Mouse (Mus musculus): ENCODE data around the gene Ssna1.

The Ssna1 gene

GRCm38 (mm10) chr2:25293706-25294105, 21.5 kb upstream of the Ssna1 start:
- Histone ChIP-seq H3K27me3 (ENCODE audit: control insufficient read depth, insufficient read depth, low read length, poor library complexity, severe bottlenecking) (no peaks in the 10 kb centered on the region), H3K36me3 (ENCODE audit: control insufficient read depth, insufficient read depth, low read length, poor library complexity, severe bottlenecking) (no peaks in the 10 kb centered on the region)
- no peak for DNase-seq (ENCODE audit: low read depth, low spot score)

DNA sequence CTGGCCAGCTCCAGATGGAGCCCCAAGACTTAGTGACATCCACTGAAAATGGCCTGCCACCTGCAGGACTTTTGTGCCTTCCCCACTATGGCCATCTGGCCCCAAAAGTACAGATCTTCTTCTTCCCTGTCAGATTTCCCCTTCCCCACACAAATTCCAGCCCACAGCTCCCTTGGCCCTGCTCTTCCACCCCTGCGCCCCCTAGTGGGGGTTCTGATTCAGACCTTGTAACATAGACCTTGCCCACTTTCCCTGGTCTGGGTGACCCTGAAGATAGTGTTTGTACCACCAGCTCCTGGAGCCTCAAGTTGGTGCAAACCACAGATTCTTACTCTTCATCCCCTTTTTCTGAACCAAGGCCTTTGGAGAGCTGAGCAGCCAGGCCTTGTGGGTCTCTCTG, 20.6 kb upstream of the Ssna1 start:
- peak; percentile 77 for DNase-seq (ENCODE audit: low read depth, low spot score)
- no peaks in the 10 kb centered on the region for H3K36me3 ChIP-seq (ENCODE audit: control insufficient read depth, insufficient read depth, low read length, poor library complexity, severe bottlenecking)
- no peaks in the 10 kb centered on the region for H3K27me3 ChIP-seq (ENCODE audit: control insufficient read depth, insufficient read depth, low read length, poor library complexity, severe bottlenecking)

- Histone ChIP-seq H3K27me3 (ENCODE audit: control insufficient read depth, insufficient read depth, low read length, poor library complexity, severe bottlenecking) (no peaks in the 10 kb centered on the region), H3K36me3 (ENCODE audit: control insufficient read depth, insufficient read depth, low read length, poor library complexity, severe bottlenecking) (no peaks in the 10 kb centered on the region)
- peak; percentile 21 for DNase-seq (ENCODE audit: low read depth, low spot score)
These were observed 19.9 kb upstream of the Ssna1 start for GRCm38 (mm10) chr2:25292054-25292544.

DNA sequence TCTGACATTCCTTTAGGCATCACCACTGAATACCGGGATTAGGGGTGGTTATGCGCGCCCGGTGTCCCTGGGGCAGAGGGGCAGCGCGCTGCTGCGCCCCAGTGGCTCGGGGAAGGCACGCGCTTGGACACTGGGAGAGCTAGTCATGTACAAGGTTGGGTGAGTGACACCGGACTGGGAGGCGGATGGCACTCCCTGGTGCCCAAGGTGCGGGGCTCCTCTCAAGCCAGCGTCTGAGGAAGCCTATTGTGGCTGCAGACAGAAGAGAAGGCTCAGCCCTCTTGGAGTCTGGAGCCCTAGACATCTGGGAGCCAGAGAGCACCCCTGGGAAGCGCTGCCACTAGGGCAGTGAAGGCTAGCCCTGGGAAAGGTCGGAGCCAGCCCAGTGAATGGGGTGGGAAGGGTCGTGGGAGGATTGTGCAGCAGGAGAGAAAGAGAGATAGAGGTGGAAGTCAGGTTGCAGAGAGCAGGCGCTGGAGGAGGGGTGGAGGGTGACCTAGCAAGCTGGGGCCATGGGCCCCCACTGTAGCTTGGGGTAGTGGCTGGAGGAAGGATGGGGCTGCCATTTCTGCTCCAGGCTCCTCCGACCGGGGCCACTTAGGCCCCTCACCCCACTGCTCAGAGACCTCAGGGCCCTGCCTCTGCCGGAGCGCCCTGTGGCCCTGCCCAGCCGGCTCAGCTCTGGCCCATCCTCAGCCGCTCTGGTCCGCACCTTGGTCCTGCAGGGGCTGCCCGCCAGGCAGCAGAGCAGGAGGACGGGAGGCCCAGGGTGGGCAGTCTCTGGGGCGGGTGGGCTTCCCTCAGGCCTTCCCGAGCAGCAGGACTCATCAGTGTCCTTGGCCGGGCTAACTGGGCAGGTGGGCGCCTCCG, 19.2 kb upstream of the Ssna1 start:
- no peak for DNase-seq (ENCODE audit: low read depth, low spot score)
- no peaks in the 10 kb centered on the region for H3K27me3 ChIP-seq (ENCODE audit: control insufficient read depth, insufficient read depth, low read length, poor library complexity, severe bottlenecking)
- no peaks in the 10 kb centered on the region for H3K36me3 ChIP-seq (ENCODE audit: control insufficient read depth, insufficient read depth, low read length, poor library complexity, severe bottlenecking)

DNA sequence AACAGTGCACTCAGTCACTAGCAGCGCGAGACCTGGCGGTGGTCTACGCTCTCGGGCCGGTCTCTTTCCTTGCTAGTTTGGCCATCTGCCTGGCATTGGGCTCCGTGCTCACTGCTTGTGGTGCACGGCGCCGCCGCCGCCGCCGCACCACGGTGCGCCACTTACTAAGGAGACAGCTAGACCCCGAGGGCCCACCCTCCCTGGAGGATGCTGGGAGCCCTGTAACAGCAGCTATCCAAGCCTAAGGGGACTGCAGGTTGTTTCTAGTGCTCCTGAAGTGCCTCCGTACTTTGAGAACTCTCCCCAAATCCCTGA, 18.5 kb upstream of the Ssna1 start:
- no peaks in the 10 kb centered on the region for H3K27me3 ChIP-seq (ENCODE audit: control insufficient read depth, insufficient read depth, low read length, poor library complexity, severe bottlenecking)
- DNase-seq (ENCODE audit: low read depth, low spot score): no peak
- no peaks in the 10 kb centered on the region; the same call in 1 of the 2 replicates for H3K36me3 ChIP-seq (ENCODE audit: control insufficient read depth, insufficient read depth, low read length, poor library complexity, severe bottlenecking)

- no peak for DNase-seq (ENCODE audit: low read depth, low spot score)
- peaks cover 2% of the 10 kb centered on the region; the same call in 1 of the 2 replicates for H3K36me3 ChIP-seq (ENCODE audit: control insufficient read depth, insufficient read depth, low read length, poor library complexity, severe bottlenecking)
- H3K27me3 ChIP-seq (ENCODE audit: control insufficient read depth, insufficient read depth, low read length, poor library complexity, severe bottlenecking): no peaks in the 10 kb centered on the region
These were observed 18.0 kb upstream of the Ssna1 start for GRCm38 (mm10) chr2:25290101-25290815.

DNA sequence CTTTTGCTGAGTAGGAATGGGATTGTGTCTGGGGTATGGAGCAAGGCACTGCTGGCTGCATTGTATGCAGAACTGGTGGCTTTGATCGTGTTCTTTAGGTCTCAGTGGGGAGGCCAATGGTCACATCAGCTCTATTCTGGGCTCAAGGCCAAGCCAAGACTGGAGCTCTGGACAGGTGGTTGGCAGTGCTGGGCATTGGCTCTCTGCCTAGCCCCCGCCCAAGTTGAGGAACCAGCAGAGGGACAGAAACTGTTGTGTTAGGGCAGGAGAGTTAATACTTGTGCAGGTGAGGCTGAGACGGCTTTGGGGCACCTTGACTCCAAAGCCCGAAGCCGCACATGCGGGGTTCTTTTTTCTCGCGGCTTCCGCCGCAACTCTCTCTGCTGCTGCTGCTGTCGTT, 17.4 kb upstream of the Ssna1 start, which contains the start of gene Lrrc26:
Gene Lrrc26 (plus strand): TSS at position 265 of the 400 bp plus-strand sequence.
- peaks cover 4% of the 10 kb centered on the region for H3K36me3 ChIP-seq (ENCODE audit: control insufficient read depth, insufficient read depth, low read length, poor library complexity, severe bottlenecking)
- no peaks in the 10 kb centered on the region for H3K27me3 ChIP-seq (ENCODE audit: control insufficient read depth, insufficient read depth, low read length, poor library complexity, severe bottlenecking)
- no peak for DNase-seq (ENCODE audit: low read depth, low spot score)

GRCm38 (mm10) chr2:25288734-25289345, 16.6 kb upstream of the Ssna1 start:
- H3K27me3 ChIP-seq (ENCODE audit: control insufficient read depth, insufficient read depth, low read length, poor library complexity, severe bottlenecking): no peaks in the 10 kb centered on the region
- peaks cover 4% of the 10 kb centered on the region for H3K36me3 ChIP-seq (ENCODE audit: control insufficient read depth, insufficient read depth, low read length, poor library complexity, severe bottlenecking)
- DNase-seq (ENCODE audit: low read depth, low spot score): no peak

DNA sequence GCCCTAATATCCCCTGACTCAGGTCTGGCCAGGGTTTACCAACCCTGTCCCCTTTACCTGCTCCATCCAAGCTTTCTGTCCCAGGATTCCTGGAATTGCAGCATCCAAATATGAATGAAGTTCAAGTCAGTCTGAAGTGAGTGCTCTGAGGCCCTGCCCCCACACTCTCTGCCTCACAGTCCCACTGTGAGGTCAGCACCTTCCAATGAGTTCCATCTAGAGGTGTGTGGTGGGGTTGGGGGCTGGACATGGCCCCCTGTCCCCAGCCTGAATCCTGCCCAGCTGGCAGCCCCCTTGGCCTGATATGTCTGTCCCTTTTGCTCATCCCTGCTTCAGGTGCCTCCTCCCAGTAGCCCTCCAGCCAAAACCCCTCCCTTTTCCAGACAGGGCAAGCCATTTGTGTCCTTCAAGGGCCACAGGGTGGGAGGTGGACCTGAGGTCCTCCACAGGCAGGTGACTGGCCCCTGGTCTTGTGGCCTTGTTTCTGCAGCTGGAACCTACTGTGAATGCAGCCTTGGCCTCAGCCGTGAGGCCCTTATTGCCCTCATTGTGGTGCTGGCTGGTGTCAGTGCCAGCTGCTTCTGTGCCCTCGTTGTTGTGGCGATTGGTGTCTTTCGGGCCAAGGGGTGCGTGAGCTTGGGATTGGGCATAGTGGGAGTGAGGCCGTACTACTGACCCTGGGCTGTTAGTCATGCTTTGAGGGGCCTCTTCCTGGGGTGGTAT, 15.8 kb upstream of the Ssna1 start, which contains the start of gene Tmem210:
Gene Tmem210 (plus strand): TSS at position 219 of the 723 bp plus-strand sequence.
- H3K36me3 ChIP-seq (ENCODE audit: control insufficient read depth, insufficient read depth, low read length, poor library complexity, severe bottlenecking): peaks cover 4% of the 10 kb centered on the region
- no peaks in the 10 kb centered on the region for H3K27me3 ChIP-seq (ENCODE audit: control insufficient read depth, insufficient read depth, low read length, poor library complexity, severe bottlenecking)
- no peak for DNase-seq (ENCODE audit: low read depth, low spot score)

- no peak for DNase-seq (ENCODE audit: low read depth, low spot score)
- Histone ChIP-seq H3K36me3 (ENCODE audit: control insufficient read depth, insufficient read depth, low read length, poor library complexity, severe bottlenecking) (peaks cover 7% of the 10 kb centered on the region), H3K27me3 (ENCODE audit: control insufficient read depth, insufficient read depth, low read length, poor library complexity, severe bottlenecking) (no peaks in the 10 kb centered on the region)
These were observed 14.8 kb upstream of the Ssna1 start for GRCm38 (mm10) chr2:25286837-25287636.

- Histone ChIP-seq H3K27me3 (ENCODE audit: control insufficient read depth, insufficient read depth, low read length, poor library complexity, severe bottlenecking) (no peaks in the 10 kb centered on the region), H3K36me3 (ENCODE audit: control insufficient read depth, insufficient read depth, low read length, poor library complexity, severe bottlenecking) (peaks cover 11% of the 10 kb centered on the region)
- DNase-seq (ENCODE audit: low read depth, low spot score): no peak
These were observed 14.1 kb upstream of the Ssna1 start for GRCm38 (mm10) chr2:25286314-25286713.

DNA sequence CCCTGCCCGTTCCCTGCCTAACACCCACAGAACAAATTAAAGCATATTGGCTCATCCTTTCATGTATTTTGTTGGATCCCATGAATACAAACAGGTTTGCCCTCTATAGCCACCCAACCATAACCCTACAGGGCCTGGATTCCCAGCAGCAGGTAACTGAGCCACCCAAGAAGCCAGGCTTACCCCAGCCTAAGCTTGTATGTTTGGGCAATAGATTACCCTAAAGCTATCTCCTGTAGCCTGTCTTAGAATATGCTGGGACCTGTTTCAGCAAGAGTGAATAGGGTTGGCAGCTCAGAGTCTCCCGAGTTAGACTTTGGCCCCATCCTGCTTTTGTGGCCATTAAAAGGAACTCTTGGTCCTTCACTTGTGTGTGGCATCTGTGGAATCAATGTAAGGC, 13.3 kb upstream of the Ssna1 start:
- no peak for DNase-seq (ENCODE audit: low read depth, low spot score)
- Histone ChIP-seq H3K36me3 (ENCODE audit: control insufficient read depth, insufficient read depth, low read length, poor library complexity, severe bottlenecking) (peaks cover 14% of the 10 kb centered on the region), H3K27me3 (ENCODE audit: control insufficient read depth, insufficient read depth, low read length, poor library complexity, severe bottlenecking) (no peaks in the 10 kb centered on the region)

DNA sequence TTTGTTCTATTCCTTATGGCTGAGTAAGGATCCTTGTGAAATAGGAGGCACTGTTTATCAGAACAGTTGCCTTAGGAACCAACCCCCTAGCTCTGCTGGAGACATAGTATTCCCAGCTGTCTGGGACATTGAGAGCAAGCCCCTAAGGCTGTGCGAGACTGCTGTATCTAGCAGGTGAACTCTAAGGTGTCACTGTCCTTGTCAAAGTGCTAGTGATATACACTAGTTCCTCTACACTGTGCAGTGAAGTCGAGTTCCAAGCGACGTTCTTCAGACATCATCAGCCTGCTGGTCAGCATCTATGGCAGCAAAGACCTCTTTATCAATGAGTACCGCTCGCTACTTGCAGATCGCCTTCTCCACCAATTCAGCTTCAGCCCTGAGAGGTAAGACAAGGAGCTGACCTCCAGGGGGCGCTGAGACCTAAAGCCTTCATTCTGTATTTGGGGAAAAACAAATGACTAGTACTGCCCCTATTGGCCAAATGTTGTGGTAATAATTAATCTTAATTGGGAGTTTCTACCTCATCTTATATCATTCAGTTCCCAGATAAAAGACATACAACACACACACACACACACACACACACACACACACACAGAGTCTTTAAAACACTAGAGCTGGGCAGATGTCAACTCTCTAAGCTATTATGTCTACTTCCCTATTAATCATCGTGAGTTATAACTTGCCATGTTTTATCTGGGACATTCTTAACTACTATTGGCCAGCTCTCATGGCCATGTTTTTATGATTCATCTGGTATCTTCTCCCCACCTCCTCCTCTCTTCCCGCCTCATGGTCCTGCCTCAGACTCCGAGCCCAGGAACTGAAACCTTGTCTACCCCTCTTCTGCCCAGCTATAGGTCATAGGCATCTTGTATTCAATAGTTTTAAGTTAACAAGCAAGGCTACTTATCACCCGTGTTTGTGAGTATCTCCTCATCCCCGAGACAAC, 7.0 kb upstream of the Ssna1 start:
- no peaks in the 10 kb centered on the region for H3K27me3 ChIP-seq (ENCODE audit: control insufficient read depth, insufficient read depth, low read length, poor library complexity, severe bottlenecking)
- H3K36me3 ChIP-seq (ENCODE audit: control insufficient read depth, insufficient read depth, low read length, poor library complexity, severe bottlenecking): peaks cover 18% of the 10 kb centered on the region
- peak; percentile 91 for DNase-seq (ENCODE audit: low read depth, low spot score)

Measured in splenic B cell, adult 2 months (primary cell).